Mouse (Mus musculus): ENCODE measurements at regions not wholly inside any gene's neighbourhood (a gene's known extent, or its start where the extent isn't known, plus 50 kb on each side); places are given as distances from the start of the nearest gene placed in this dataset.

GRCm38 (mm10) chr3:70216096-70216495, 208.7 kb downstream of the Otol1 start:
- DNase-seq, result no peak

GRCm38 (mm10) chr3:70218757-70219360, 211.4 kb downstream of the Otol1 start:
- DNase-seq, result no peak

GRCm38 (mm10) chr3:70223443-70224065, 216.1 kb downstream of the Otol1 start:
- DNase-seq, result no peak

- DNase-seq, result no peak
Observed at GRCm38 (mm10) chr3:70224846-70225245, 217.4 kb downstream of the Otol1 start.

- DNase-seq, result no peak
Observed at GRCm38 (mm10) chr3:70227165-70227564, 219.8 kb downstream of the Otol1 start.

- no peak for DNase-seq
Observed at GRCm38 (mm10) chr3:70248655-70249054, 241.2 kb downstream of the Otol1 start.

GRCm38 (mm10) chr3:70249922-70250321, 242.5 kb downstream of the Otol1 start:
- DNase-seq, result no peak

GRCm38 (mm10) chr3:70250733-70251132, 243.3 kb downstream of the Otol1 start:
- no peak for DNase-seq

GRCm38 (mm10) chr3:70263318-70263717, 255.9 kb downstream of the Otol1 start:
- no peak for DNase-seq

- DNase-seq, result no peak
Observed at GRCm38 (mm10) chr3:70288590-70289388, 281.4 kb downstream of the Otol1 start.

- DNase-seq, result no peak
Observed at GRCm38 (mm10) chr3:70307556-70307955, 300.1 kb downstream of the Otol1 start.

- no peak for DNase-seq
Observed at GRCm38 (mm10) chr3:70308061-70308461, 300.6 kb downstream of the Otol1 start.

- DNase-seq, result no peak
Observed at GRCm38 (mm10) chr3:70309304-70309703, 301.9 kb downstream of the Otol1 start.

GRCm38 (mm10) chr3:70311055-70311454, 303.6 kb downstream of the Otol1 start:
- no peak for DNase-seq

- DNase-seq, result no peak
Observed at GRCm38 (mm10) chr3:70312034-70312433, 304.6 kb downstream of the Otol1 start.

- DNase-seq, result no peak
Observed at GRCm38 (mm10) chr3:70313119-70313868, 305.9 kb downstream of the Otol1 start.

- no peak for DNase-seq
Observed at GRCm38 (mm10) chr3:70314239-70314638, 306.8 kb downstream of the Otol1 start.

GRCm38 (mm10) chr3:70318377-70318776, 311.0 kb downstream of the Otol1 start:
- DNase-seq, result no peak

GRCm38 (mm10) chr3:70319139-70319538, 311.7 kb downstream of the Otol1 start:
- no peak for DNase-seq

GRCm38 (mm10) chr3:70321161-70321657, 313.8 kb downstream of the Otol1 start:
- DNase-seq, result no peak

- DNase-seq, result no peak
Observed at GRCm38 (mm10) chr3:70324692-70325091, 317.3 kb downstream of the Otol1 start.

Data from kidney, adult 18-20 months (tissue).